Mouse (Mus musculus): ENCODE measurements around the gene Abr. TPM values are rescaled to one million over a fixed set of nuclear protein-coding genes. Genes with fewer than 3 reads are reported as not detected.
A peak's percentile ranks its signal among the peaks of the same experiment; 100 is the strongest.

Abr gene
- total RNA-seq, 2 experiments from 2014 or later: 45.8 to 84.4 TPM

- no peak for ATAC-seq (ENCODE audit: poor library complexity, severe bottlenecking)
Observed at GRCm38 (mm10) chr11:76427781-76428180, 194.3 kb downstream of the Abr start.

GRCm38 (mm10) chr11:76425749-76426148, 196.4 kb downstream of the Abr start:
- ATAC-seq (ENCODE audit: poor library complexity, severe bottlenecking): no peak

GRCm38 (mm10) chr11:76420896-76421295, 201.2 kb downstream of the Abr start:
- ATAC-seq (ENCODE audit: poor library complexity, severe bottlenecking): no peak

GRCm38 (mm10) chr11:76419179-76419578, 202.9 kb downstream of the Abr start:
- ATAC-seq (ENCODE audit: poor library complexity, severe bottlenecking): no peak

GRCm38 (mm10) chr11:76418423-76418822, 203.7 kb downstream of the Abr start:
- no peak for ATAC-seq (ENCODE audit: poor library complexity, severe bottlenecking)

- ATAC-seq (ENCODE audit: poor library complexity, severe bottlenecking): no peak
Observed at GRCm38 (mm10) chr11:76415985-76416384, 206.1 kb downstream of the Abr start.

GRCm38 (mm10) chr11:76415001-76415400, 207.1 kb downstream of the Abr start:
- no peak for ATAC-seq (ENCODE audit: poor library complexity, severe bottlenecking)

GRCm38 (mm10) chr11:76413202-76413601, 208.9 kb downstream of the Abr start:
- ATAC-seq (ENCODE audit: poor library complexity, severe bottlenecking): no peak

GRCm38 (mm10) chr11:76410826-76411225, 211.3 kb downstream of the Abr start:
- ATAC-seq (ENCODE audit: poor library complexity, severe bottlenecking): no peak

GRCm38 (mm10) chr11:76406702-76407583, 215.2 kb downstream of the Abr start, which contains the start of gene Timm22:
Gene Timm22, plus strand, starts transcription at chr11:76406952.
- ATAC-seq (ENCODE audit: poor library complexity, severe bottlenecking): peak; percentile 99

- ATAC-seq (ENCODE audit: poor library complexity, severe bottlenecking): no peak
Observed at GRCm38 (mm10) chr11:76405626-76406264, 216.4 kb downstream of the Abr start.

- ATAC-seq (ENCODE audit: poor library complexity, severe bottlenecking): no peak
Observed at GRCm38 (mm10) chr11:76405113-76405512, 217.0 kb downstream of the Abr start.

- no peak for ATAC-seq (ENCODE audit: poor library complexity, severe bottlenecking)
Observed at GRCm38 (mm10) chr11:76401398-76401797, 220.7 kb downstream of the Abr start.

- no peak for ATAC-seq (ENCODE audit: poor library complexity, severe bottlenecking)
Observed at GRCm38 (mm10) chr11:76399587-76400330, 222.4 kb downstream of the Abr start.

GRCm38 (mm10) chr11:76398798-76399586, 223.1 kb downstream of the Abr start, which contains the start of gene Nxn:
Gene Nxn, minus strand, starts transcription at chr11:76399140.
- peak; percentile 94 for ATAC-seq (ENCODE audit: poor library complexity, severe bottlenecking)

GRCm38 (mm10) chr11:76398312-76398797, 223.8 kb downstream of the Abr start:
- ATAC-seq (ENCODE audit: poor library complexity, severe bottlenecking): peak; percentile 22; the same call in 1 of the 2 replicates

- peak; percentile 33 for ATAC-seq (ENCODE audit: poor library complexity, severe bottlenecking)
Observed at GRCm38 (mm10) chr11:76397650-76398311, 224.3 kb downstream of the Abr start.

GRCm38 (mm10) chr11:76392996-76393395, 229.1 kb downstream of the Abr start:
- ATAC-seq (ENCODE audit: poor library complexity, severe bottlenecking): no peak

- ATAC-seq (ENCODE audit: poor library complexity, severe bottlenecking): no peak
Observed at GRCm38 (mm10) chr11:76392532-76392931, 229.6 kb downstream of the Abr start.

GRCm38 (mm10) chr11:76388711-76389110, 233.4 kb downstream of the Abr start:
- ATAC-seq (ENCODE audit: poor library complexity, severe bottlenecking): no peak
